Mouse (Mus musculus) small intestine, adult 2 months (tissue): ENCODE measurements at regions not wholly inside any gene's neighbourhood (a gene's known extent, or its start where the extent isn't known, plus 50 kb on each side); places are given as distances from the start of the nearest gene placed in this dataset.

Experiments
- H3K27ac ChIP-seq: fragments of 200-500 bp; 2 replicates; pipeline ENCODE4 v1.5.1; 2012; ENCODE audit warnings: low read depth, low read length, control low read depth, inconsistent platforms; ENCODE audit not compliant: insufficient read depth
- H3K27me3 ChIP-seq: fragments of 200-500 bp; 2 replicates; pipeline ENCODE4 v1.6.1; 2012; ENCODE audit warnings: mild to moderate bottlenecking, moderate library complexity, low read length, inconsistent platforms; ENCODE audit not compliant: control insufficient read depth, insufficient read depth
- H3K36me3 ChIP-seq: fragments of 200-500 bp; 2 replicates; pipeline ENCODE4 v1.6.1; 2012; ENCODE audit warnings: mild to moderate bottlenecking, low read length, control low read depth, inconsistent platforms; ENCODE audit not compliant: control insufficient read depth, insufficient read depth
- H3K4me1 ChIP-seq: fragments of 200-500 bp; 2 replicates; pipeline ENCODE4 v1.6.1; 2012; ENCODE audit warnings: low read length, inconsistent platforms, mixed read lengths; ENCODE audit not compliant: control insufficient read depth, insufficient read depth, insufficient read length
- H3K4me3 ChIP-seq: fragments of 200-500 bp; 2 replicates; pipeline ENCODE4 v1.5.1; 2012; ENCODE audit warnings: low read depth, mild to moderate bottlenecking, control low read depth, inconsistent platforms, low read length, moderate library complexity
- CTCF ChIP-seq: fragments of 200-500 bp; IDR thresholded peaks from 2 replicates; pipeline ENCODE4 v1.5.1; 2012; ENCODE audit warnings: low read depth, mild to moderate bottlenecking, control low read depth, inconsistent platforms, low read length, moderate library complexity, mixed read lengths; ENCODE audit not compliant: insufficient replicate concordance, insufficient read length; ENCODE audit errors: extremely low read depth
- POLR2A ChIP-seq: fragments of 200-500 bp; IDR thresholded peaks from 2 replicates; pipeline ENCODE4 v1.6.1; 2012; ENCODE audit warnings: low read depth, mild to moderate bottlenecking, control low read depth, inconsistent platforms, low read length, moderate library complexity
- WGBS: fragments of 180-500 bp; shearing (Covaris S2); methylation state at CpG from one replicate; pipeline ENCODE4 v1.1.7; 2018; 5-methylcytosine and 5-hydroxymethylcytosine counted together

- H3K27me3 ChIP-seq = no peaks in the 10 kb centered on the region
- H3K4me3 ChIP-seq = no peak overlapping the region
- WGBS = 40% methylated on average over 12 of the region's 12 CpGs
- H3K36me3 ChIP-seq = no peaks in the 10 kb centered on the region
- H3K4me1 ChIP-seq = peaks cover 4% of the 10 kb centered on the region; the same call in 1 of the 2 replicates
- TF ChIP-seq POLR2A (no peak), CTCF (no peak)
- peak overlapping the region; percentile 69 for H3K27ac ChIP-seq
Observed at GRCm38 (mm10) chr12:39935775-39936174, 102.0 kb downstream of the Arl4a start.

GRCm38 (mm10) chr12:39934877-39935276 lies 102.9 kb downstream of the Arl4a start:
- no peak for TF ChIP-seq POLR2A
- no peak for TF ChIP-seq CTCF
- Histone ChIP-seq H3K27me3 (no peaks in the 10 kb centered on the region), H3K27ac (peak overlapping the region; percentile 66), H3K36me3 (no peaks in the 10 kb centered on the region), H3K4me3 (no peak overlapping the region), H3K4me1 (peaks cover 3% of the 10 kb centered on the region; the same call in 1 of the 2 replicates)
- WGBS = 18% methylated on average over 4 of the region's 4 CpGs

GRCm38 (mm10) chr12:39931251-39931650 lies 106.6 kb downstream of the Arl4a start:
- TF ChIP-seq POLR2A = no peak
- no peak for TF ChIP-seq CTCF
- Histone ChIP-seq H3K36me3 (no peaks in the 10 kb centered on the region), H3K4me1 (peaks cover 4% of the 10 kb centered on the region; the same call in 1 of the 2 replicates), H3K27me3 (no peaks in the 10 kb centered on the region), H3K27ac (no peak overlapping the region), H3K4me3 (no peak overlapping the region)
- 69% methylated on average over 1 of the region's 1 CpGs for WGBS

GRCm38 (mm10) chr12:39927902-39928301 lies 109.9 kb downstream of the Arl4a start:
- no peak overlapping the region for H3K4me3 ChIP-seq
- TF ChIP-seq CTCF (no peak), POLR2A (no peak)
- no peaks in the 10 kb centered on the region for H3K36me3 ChIP-seq
- no peak overlapping the region for H3K27ac ChIP-seq
- H3K27me3 ChIP-seq = no peaks in the 10 kb centered on the region
- 0 out of 2 replicates have a peak, but pooled peaks cover 1% of the 10 kb centered on the region for H3K4me1 ChIP-seq

- WGBS = 85% methylated on average over 8 of the region's 8 CpGs
- Histone ChIP-seq H3K4me1 (0 out of 2 replicates have a peak, but pooled peaks cover 1% of the 10 kb centered on the region), H3K27ac (no peak overlapping the region), H3K27me3 (no peaks in the 10 kb centered on the region), H3K36me3 (no peaks in the 10 kb centered on the region), H3K4me3 (no peak overlapping the region)
- no peak for TF ChIP-seq CTCF
- no peak for TF ChIP-seq POLR2A
Observed at GRCm38 (mm10) chr12:39927014-39927413, 110.8 kb downstream of the Arl4a start.

GRCm38 (mm10) chr12:39921481-39921880 lies 116.3 kb downstream of the Arl4a start:
- Histone ChIP-seq H3K4me1 (peaks cover 2% of the 10 kb centered on the region; the same call in 1 of the 2 replicates), H3K27ac (no peak overlapping the region), H3K36me3 (no peaks in the 10 kb centered on the region), H3K27me3 (no peaks in the 10 kb centered on the region), H3K4me3 (no peak overlapping the region)
- TF ChIP-seq POLR2A (no peak), CTCF (no peak)
- 41% methylated on average over 3 of the region's 3 CpGs for WGBS

- H3K27me3 ChIP-seq = no peaks in the 10 kb centered on the region
- H3K36me3 ChIP-seq = no peaks in the 10 kb centered on the region
- no peak overlapping the region for H3K27ac ChIP-seq
- WGBS = 32% methylated on average over 8 of the region's 8 CpGs
- H3K4me1 ChIP-seq = peaks cover 2% of the 10 kb centered on the region; the same call in 1 of the 2 replicates
- no peak for TF ChIP-seq CTCF
- no peak for TF ChIP-seq POLR2A
- no peak overlapping the region for H3K4me3 ChIP-seq
Observed at GRCm38 (mm10) chr12:39920466-39920913, 117.3 kb downstream of the Arl4a start.
